Mouse (Mus musculus): ENCODE data around the gene Asic4. TPM values are rescaled to one million over a fixed set of nuclear protein-coding genes. Genes with fewer than 3 reads are reported as not detected.
A peak's percentile ranks its signal among the peaks of the same experiment; 100 is the strongest.

Asic4 gene
- polyA plus RNA-seq, 1 experiment, result 0.05 TPM

- Histone ChIP-seq H3K4me3 (ENCODE audit: control insufficient read depth, insufficient read depth, low read length) (no peak overlapping the region), H3K27me3 (ENCODE audit: control insufficient read depth, insufficient read depth, low read length) (no peaks in the 10 kb centered on the region), H3K27ac (ENCODE audit: control insufficient read depth, insufficient read depth, low read length) (no peak overlapping the region), H3K36me3 (ENCODE audit: control insufficient read depth, insufficient read depth, low read length) (no peaks in the 10 kb centered on the region), H3K4me1 (replicated peaks; ENCODE audit: control insufficient read depth, insufficient read depth, low read length) (no peaks in the 10 kb centered on the region)
- no peak for DNase-seq
- no peak for TF ChIP-seq POLR2A (IDR thresholded peaks at IDR 0.05; ENCODE audit: control insufficient read depth, extremely low read depth, insufficient read depth, low read length, poor library complexity)
- TF ChIP-seq CTCF (IDR thresholded peaks at IDR 0.05; ENCODE audit: borderline replicate concordance, control insufficient read depth, extremely low read depth, insufficient read depth, low read length, poor library complexity), result no peak
- WGBS, result 92% methylated on average over 7 of the region's 7 CpGs
Observed at GRCm38 (mm10) chr1:75409950-75410349, 40.3 kb upstream of the Asic4 start.

- no peak overlapping the region for H3K4me3 ChIP-seq (ENCODE audit: control insufficient read depth, insufficient read depth, low read length)
- no peaks in the 10 kb centered on the region for H3K27me3 ChIP-seq (ENCODE audit: control insufficient read depth, insufficient read depth, low read length)
- 99% methylated on average over 3 of the region's 3 CpGs for WGBS
- no peaks in the 10 kb centered on the region for H3K36me3 ChIP-seq (ENCODE audit: control insufficient read depth, insufficient read depth, low read length)
- DNase-seq, result no peak
- TF ChIP-seq POLR2A (IDR thresholded peaks at IDR 0.05; ENCODE audit: control insufficient read depth, extremely low read depth, insufficient read depth, low read length, poor library complexity) (no peak), CTCF (IDR thresholded peaks at IDR 0.05; ENCODE audit: borderline replicate concordance, control insufficient read depth, extremely low read depth, insufficient read depth, low read length, poor library complexity) (no peak)
- no peaks in the 10 kb centered on the region for H3K4me1 ChIP-seq (replicated peaks; ENCODE audit: control insufficient read depth, insufficient read depth, low read length)
- no peak overlapping the region for H3K27ac ChIP-seq (ENCODE audit: control insufficient read depth, insufficient read depth, low read length)
Observed at GRCm38 (mm10) chr1:75412196-75412595, 38.0 kb upstream of the Asic4 start.

- Histone ChIP-seq H3K27ac (ENCODE audit: control insufficient read depth, insufficient read depth, low read length) (no peak overlapping the region), H3K27me3 (ENCODE audit: control insufficient read depth, insufficient read depth, low read length) (no peaks in the 10 kb centered on the region), H3K36me3 (ENCODE audit: control insufficient read depth, insufficient read depth, low read length) (no peaks in the 10 kb centered on the region), H3K4me1 (replicated peaks; ENCODE audit: control insufficient read depth, insufficient read depth, low read length) (no peaks in the 10 kb centered on the region), H3K4me3 (ENCODE audit: control insufficient read depth, insufficient read depth, low read length) (no peak overlapping the region)
- 56% methylated on average over 3 of the region's 3 CpGs for WGBS
- TF ChIP-seq CTCF (IDR thresholded peaks at IDR 0.05; ENCODE audit: borderline replicate concordance, control insufficient read depth, extremely low read depth, insufficient read depth, low read length, poor library complexity), result 0 out of 2 replicates have a peak, but pooled peaks have one; percentile 41
- TF ChIP-seq POLR2A (IDR thresholded peaks at IDR 0.05; ENCODE audit: control insufficient read depth, extremely low read depth, insufficient read depth, low read length, poor library complexity), result no peak
- DNase-seq, result peak; percentile 65
Observed at GRCm38 (mm10) chr1:75413749-75414148, 36.5 kb upstream of the Asic4 start.

GRCm38 (mm10) chr1:75421794-75422193 lies 28.4 kb upstream of the Asic4 start:
- no peak for TF ChIP-seq CTCF (IDR thresholded peaks at IDR 0.05; ENCODE audit: borderline replicate concordance, control insufficient read depth, extremely low read depth, insufficient read depth, low read length, poor library complexity)
- TF ChIP-seq POLR2A (IDR thresholded peaks at IDR 0.05; ENCODE audit: control insufficient read depth, extremely low read depth, insufficient read depth, low read length, poor library complexity), result no peak
- Histone ChIP-seq H3K27ac (ENCODE audit: control insufficient read depth, insufficient read depth, low read length) (no peak overlapping the region), H3K27me3 (ENCODE audit: control insufficient read depth, insufficient read depth, low read length) (peaks cover 6% of the 10 kb centered on the region; the same call in 1 of the 2 replicates), H3K36me3 (ENCODE audit: control insufficient read depth, insufficient read depth, low read length) (no peaks in the 10 kb centered on the region), H3K4me3 (ENCODE audit: control insufficient read depth, insufficient read depth, low read length) (no peak overlapping the region), H3K4me1 (replicated peaks; ENCODE audit: control insufficient read depth, insufficient read depth, low read length) (no peaks in the 10 kb centered on the region)
- WGBS, result 8% methylated on average over 20 of the region's 20 CpGs
- no peak for DNase-seq

- H3K4me3 ChIP-seq (ENCODE audit: control insufficient read depth, insufficient read depth, low read length), result no peak overlapping the region
Observed at GRCm38 (mm10) chr1:75422216-75422822, 27.9 kb upstream of the Asic4 start.

GRCm38 (mm10) chr1:75422823-75423471 lies 27.3 kb upstream of the Asic4 start:
- peaks cover 6% of the 10 kb centered on the region; the same call in 1 of the 2 replicates for H3K27me3 ChIP-seq (ENCODE audit: control insufficient read depth, insufficient read depth, low read length)
- H3K36me3 ChIP-seq (ENCODE audit: control insufficient read depth, insufficient read depth, low read length), result no peaks in the 10 kb centered on the region
- H3K4me3 ChIP-seq (ENCODE audit: control insufficient read depth, insufficient read depth, low read length), result no peak overlapping the region
- WGBS, result 5% methylated on average over 71 of the region's 71 CpGs
- TF ChIP-seq POLR2A (IDR thresholded peaks at IDR 0.05; ENCODE audit: control insufficient read depth, extremely low read depth, insufficient read depth, low read length, poor library complexity) (no peak), CTCF (IDR thresholded peaks at IDR 0.05; ENCODE audit: borderline replicate concordance, control insufficient read depth, extremely low read depth, insufficient read depth, low read length, poor library complexity) (no peak)
- DNase-seq, result no peak
- H3K4me1 ChIP-seq (replicated peaks; ENCODE audit: control insufficient read depth, insufficient read depth, low read length), result no peaks in the 10 kb centered on the region
- H3K27ac ChIP-seq (ENCODE audit: control insufficient read depth, insufficient read depth, low read length), result no peak overlapping the region

More at GRCm38 (mm10) chr1:75422216-75422822, 27.9 kb upstream of the Asic4 start:
- DNase-seq, result no peak
- whole genome bisulfite sequencing, result 7% methylated on average over 32 of the region's 32 CpGs
- Histone ChIP-seq H3K4me1 (replicated peaks; ENCODE audit: control insufficient read depth, insufficient read depth, low read length) (no peaks in the 10 kb centered on the region), H3K27ac (ENCODE audit: control insufficient read depth, insufficient read depth, low read length) (no peak overlapping the region), H3K27me3 (ENCODE audit: control insufficient read depth, insufficient read depth, low read length) (peaks cover 6% of the 10 kb centered on the region; the same call in 1 of the 2 replicates), H3K36me3 (ENCODE audit: control insufficient read depth, insufficient read depth, low read length) (no peaks in the 10 kb centered on the region)
- no peak for TF ChIP-seq POLR2A (IDR thresholded peaks at IDR 0.05; ENCODE audit: control insufficient read depth, extremely low read depth, insufficient read depth, low read length, poor library complexity)
- no peak for TF ChIP-seq CTCF (IDR thresholded peaks at IDR 0.05; ENCODE audit: borderline replicate concordance, control insufficient read depth, extremely low read depth, insufficient read depth, low read length, poor library complexity)

Measured in thymus, adult 2 months (tissue).